Mouse (Mus musculus) ES-E14 (cell line): ENCODE results near the gene Slc38a4.

Experiments
- CHD2 ChIP-seq: IDR thresholded peaks from 2 replicates; pipeline ENCODE4 v1.6.1; 2014; ENCODE audit warnings: mild to moderate bottlenecking, low read depth, low read length, inconsistent platforms
- HCFC1 ChIP-seq: IDR thresholded peaks from 2 replicates; pipeline ENCODE4 v1.6.1; 2012; ENCODE audit warnings: low read length, inconsistent platforms, borderline replicate concordance; ENCODE audit not compliant: insufficient read depth
- MAFK ChIP-seq: IDR thresholded peaks from 2 replicates; pipeline ENCODE4 v1.6.1; 2014; ENCODE audit warnings: mild to moderate bottlenecking, low read depth, low read length, inconsistent platforms; ENCODE audit not compliant: insufficient read depth
- ZC3H11A ChIP-seq: IDR thresholded peaks from 2 replicates; pipeline ENCODE4 v1.6.1; 2012; ENCODE audit warnings: low read depth, mild to moderate bottlenecking, inconsistent platforms, low read length, borderline replicate concordance
- ZNF384 ChIP-seq: IDR thresholded peaks from 2 replicates; pipeline ENCODE4 v1.6.1; 2012; ENCODE audit warnings: low read depth, low read length, inconsistent platforms

DNA sequence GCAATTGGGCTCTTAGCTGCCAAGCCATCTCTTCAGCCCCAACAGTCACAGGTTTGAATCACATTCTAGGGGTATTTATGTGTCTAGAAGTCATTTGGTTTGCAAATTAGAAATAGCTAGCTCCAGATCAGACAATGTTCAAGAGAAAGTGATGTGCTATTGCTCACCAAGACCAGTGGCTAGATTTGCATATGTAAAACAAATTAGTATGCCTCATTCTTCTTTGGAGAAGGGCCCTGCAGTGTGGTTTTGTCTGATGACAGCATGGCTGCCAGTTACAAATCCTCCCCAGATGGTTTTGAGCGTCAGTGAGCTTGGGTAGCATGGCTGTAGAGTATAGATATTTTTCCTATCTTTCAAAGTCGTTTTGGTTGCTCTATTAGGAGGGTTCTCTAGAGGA is 96.5 kb downstream of the Slc38a4 start:
- TF ChIP-seq MAFK (no peak), ZNF384 (no peak), ZC3H11A (no peak), HCFC1 (no peak), CHD2 (no peak)
